Mouse (Mus musculus) C2C12 (cell line): ENCODE data around the gene Cops6. TPM values are rescaled to one million over a fixed set of nuclear protein-coding genes. Genes with fewer than 3 reads are reported as not detected.

Source experiments
- H3K27me3 ChIP-seq: one replicate; pipeline ENCODE4 v1.6.1; 2011; ENCODE audit not compliant: control insufficient read depth, insufficient read depth, insufficient read length
- H3K36me3 ChIP-seq: one replicate; pipeline ENCODE4 v1.6.1; 2011; ENCODE audit not compliant: control insufficient read depth, insufficient read depth
- H3K4me3 ChIP-seq: one replicate; pipeline ENCODE4 v1.5.1; 2011; ENCODE audit warnings: mild to moderate bottlenecking, control low read depth; ENCODE audit not compliant: poor library complexity, insufficient read depth, severe bottlenecking
- H3K79me2 ChIP-seq: one replicate; pipeline ENCODE4 v1.6.1; 2011; ENCODE audit not compliant: control insufficient read depth, insufficient read depth
- H3K79me3 ChIP-seq: one replicate; pipeline ENCODE4 v1.6.1; 2011; ENCODE audit warnings: low read depth, control low read depth
- H3ac ChIP-seq: one replicate; pipeline ENCODE3; 2011; ENCODE audit warnings: low read depth; ENCODE audit not compliant: control insufficient read depth, insufficient read length
- CEBPB ChIP-seq: IDR thresholded peaks from one replicate; pipeline ENCODE4 v1.6.1; 2011; ENCODE audit warnings: low read depth, mild to moderate bottlenecking, control low read depth, moderate library complexity
- CTCF ChIP-seq: IDR thresholded peaks from one replicate; pipeline ENCODE4 v1.5.1; 2011; ENCODE audit not compliant: control insufficient read depth, insufficient read depth, insufficient read length
- FOSL1 ChIP-seq: IDR thresholded peaks from one replicate; pipeline ENCODE4 v1.8.0; 2011; ENCODE audit warnings: mild to moderate bottlenecking, low read length; ENCODE audit not compliant: poor library complexity, insufficient read depth, severe bottlenecking
- MAX ChIP-seq: IDR thresholded peaks from one replicate; pipeline ENCODE4 v1.6.1; 2011; ENCODE audit warnings: mild to moderate bottlenecking, control low read depth
- MYOD1 ChIP-seq: IDR thresholded peaks from one replicate; pipeline ENCODE4 v1.6.1; 2011; ENCODE audit warnings: low read depth; ENCODE audit not compliant: control insufficient read depth, insufficient read length
- MYOG ChIP-seq: IDR thresholded peaks from one replicate; pipeline ENCODE4 v1.6.1; 2011; ENCODE audit not compliant: control insufficient read depth, insufficient read length; ENCODE audit errors: extremely low read depth
- USF1 ChIP-seq: IDR thresholded peaks from one replicate; pipeline ENCODE4 v1.6.1; 2011; ENCODE audit warnings: low read depth, mild to moderate bottlenecking, control low read depth, moderate library complexity
- microRNA-seq: library from miRNA; unstranded; fragments of <30 nt; microRNA quantifications from one replicate; pipeline ENCODE4, GENCODE M21; 2019; ENCODE audit warnings: borderline microRNAs expressed
- polyA plus RNA-seq: library from polyadenylated mRNA; unstranded; fragments of >200 nt; fragmentation: generic; extraction: Trizol; gene quantifications from one replicate; pipeline ENCODE4 v1.2.1, GENCODE M21; 2012; ENCODE audit warnings: missing spikeins

Gene Cops6
- polyA plus RNA-seq, 1 experiment, result 182 TPM

GRCm38 (mm10) chr5:138195463-138195862 lies 34.6 kb downstream of the Cops6 start:
- Histone ChIP-seq H3K27me3 (no peaks in the 10 kb centered on the region), H3ac (no peak overlapping the region), H3K79me3 (no peaks in the 10 kb centered on the region), H3K36me3 (peaks cover 14% of the 10 kb centered on the region), H3K4me3 (no peak overlapping the region), H3K79me2 (no peaks in the 10 kb centered on the region)
- TF ChIP-seq MYOD1 (no peak), CEBPB (no peak), MYOG (no peak), USF1 (no peak)

GRCm38 (mm10) chr5:138199576-138199975 lies 38.7 kb downstream of the Cops6 start:
- Histone ChIP-seq H3K27me3 (no peaks in the 10 kb centered on the region), H3K4me3 (no peak overlapping the region), H3K36me3 (no peaks in the 10 kb centered on the region), H3ac (no peak overlapping the region), H3K79me2 (no peaks in the 10 kb centered on the region), H3K79me3 (no peaks in the 10 kb centered on the region)
- TF ChIP-seq MYOD1 (no peak), MYOG (no peak), CTCF (no peak), FOSL1 (no peak), USF1 (no peak), CEBPB (no peak), MAX (no peak)

DNA sequence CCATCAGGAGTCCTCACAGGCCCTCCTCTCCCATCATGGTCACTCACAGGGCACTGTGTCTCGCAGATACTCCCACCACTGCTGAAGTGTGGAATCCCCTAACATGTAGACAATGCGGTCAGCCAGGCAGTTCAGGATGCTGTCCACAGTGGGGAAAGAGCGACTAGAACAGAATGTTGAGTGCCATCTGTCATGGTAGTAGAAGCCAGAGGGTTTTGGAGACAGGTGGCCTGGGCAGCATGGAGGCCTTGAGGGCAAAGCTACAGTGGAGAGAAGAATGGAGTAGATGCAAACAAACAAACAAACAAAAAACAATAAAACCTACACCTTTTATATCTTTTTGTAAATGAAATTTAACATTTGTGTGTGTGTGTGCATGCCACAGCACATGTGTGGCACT lies 41.2 kb downstream of the Cops6 start:
- Histone ChIP-seq H3ac (no peak overlapping the region), H3K27me3 (no peaks in the 10 kb centered on the region), H3K79me3 (no peaks in the 10 kb centered on the region), H3K79me2 (no peaks in the 10 kb centered on the region), H3K36me3 (no peaks in the 10 kb centered on the region), H3K4me3 (no peak overlapping the region)
- TF ChIP-seq CEBPB, result no peak
- no peak for TF ChIP-seq MYOG
- TF ChIP-seq FOSL1, result no peak
- TF ChIP-seq USF1, result no peak
- TF ChIP-seq MYOD1, result no peak
- TF ChIP-seq CTCF, result no peak

DNA sequence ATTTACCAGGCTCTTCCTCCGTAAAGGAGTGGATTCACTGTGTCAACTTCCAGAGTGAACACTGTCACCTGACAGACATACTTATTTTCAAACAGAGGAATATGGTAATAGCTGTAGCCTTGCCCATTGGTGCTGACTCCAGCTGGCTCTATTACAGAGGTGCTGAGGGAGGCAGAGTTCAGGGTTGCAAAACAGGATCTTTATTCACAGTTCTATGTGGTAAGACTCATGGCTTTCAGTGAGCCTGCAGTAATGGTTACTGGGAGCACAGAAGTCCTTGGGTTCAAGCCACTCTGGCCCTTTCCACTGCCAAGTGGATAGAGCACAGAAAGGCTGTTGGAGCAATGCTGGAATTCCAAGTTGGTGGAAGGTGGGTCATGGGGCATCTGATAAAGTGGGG lies 46.4 kb downstream of the Cops6 start:
- no peak for TF ChIP-seq MYOD1
- no peak for TF ChIP-seq CTCF
- no peak for TF ChIP-seq USF1
- TF ChIP-seq MYOG, result no peak
- no peak for TF ChIP-seq MAX
- TF ChIP-seq FOSL1, result no peak
- TF ChIP-seq CEBPB, result no peak
- no peaks in the 10 kb centered on the region for H3K79me2 ChIP-seq
- H3ac ChIP-seq, result no peak overlapping the region
- no peaks in the 10 kb centered on the region for H3K79me3 ChIP-seq
- H3K36me3 ChIP-seq, result no peaks in the 10 kb centered on the region
- no peak overlapping the region for H3K4me3 ChIP-seq
- H3K27me3 ChIP-seq, result no peaks in the 10 kb centered on the region

DNA sequence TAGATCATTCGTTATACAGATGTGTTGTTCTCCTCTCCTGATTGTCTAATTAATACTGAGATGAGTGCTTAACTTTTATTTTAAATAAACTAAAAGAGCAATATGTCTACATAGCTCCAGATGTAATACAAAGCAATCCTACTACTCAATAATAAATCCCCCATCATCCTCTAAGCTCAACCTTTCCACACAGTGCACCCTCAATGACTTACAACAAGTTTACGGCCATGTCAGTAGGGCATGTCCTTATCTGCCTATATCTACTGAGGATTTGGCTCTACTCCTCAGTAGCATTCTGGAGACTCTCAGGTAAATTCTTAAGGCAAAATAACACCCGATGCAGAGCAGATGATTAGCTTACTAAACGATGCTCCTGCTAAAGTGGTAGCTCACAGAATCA lies 47.0 kb downstream of the Cops6 start:
- TF ChIP-seq FOSL1, result no peak
- TF ChIP-seq MYOD1, result no peak
- TF ChIP-seq CTCF, result no peak
- no peak for TF ChIP-seq MYOG
- no peak for TF ChIP-seq USF1
- no peak for TF ChIP-seq MAX
- no peak for TF ChIP-seq CEBPB
- no peaks in the 10 kb centered on the region for H3K36me3 ChIP-seq
- H3ac ChIP-seq, result no peak overlapping the region
- no peak overlapping the region for H3K4me3 ChIP-seq
- H3K27me3 ChIP-seq, result no peaks in the 10 kb centered on the region
- no peaks in the 10 kb centered on the region for H3K79me2 ChIP-seq
- no peaks in the 10 kb centered on the region for H3K79me3 ChIP-seq

Small RNAs within 50 kb of the gene (microRNA-seq; reads per million reads assigned to microRNA genes)
- gene Mir106b (4,895 reads per million, percentile 93 among the genes with 10 or more reads in this experiment), gene Mir25 (560 reads per million, percentile 84 among the genes with 10 or more reads in this experiment), gene Mir93 (6,017 reads per million, percentile 94 among the genes with 10 or more reads in this experiment)

Other genes starting within 250 kb of the Cops6 start
- not detected for gene Cyp3a13, start 239.5 kb upstream of the Cops6 start, polyA plus RNA-seq
- gene Gjc3, start 198.0 kb upstream of the Cops6 start, polyA plus RNA-seq, result not detected
- gene Azgp1, start 179.6 kb upstream of the Cops6 start, polyA plus RNA-seq, result not detected
- not detected for gene Smok3a, start 139.8 kb upstream of the Cops6 start, polyA plus RNA-seq
- not detected for gene Smok3b, start 139.6 kb upstream of the Cops6 start, polyA plus RNA-seq
- not detected for gene Smok3c, start 107.9 kb upstream of the Cops6 start, polyA plus RNA-seq
- gene Zkscan1, start 76.0 kb upstream of the Cops6 start, polyA plus RNA-seq, result 3.7 TPM
- gene Zscan21, start 44.2 kb upstream of the Cops6 start, polyA plus RNA-seq, result 8.5 TPM
- 1.9 TPM for gene Zfp113, start 5.3 kb upstream of the Cops6 start, polyA plus RNA-seq
- 11.2 TPM for gene Ap4m1, start 10.9 kb downstream of the Cops6 start, polyA plus RNA-seq
- 208 TPM for gene Mcm7, start 11.4 kb downstream of the Cops6 start, polyA plus RNA-seq
- gene Taf6, start 26.4 kb downstream of the Cops6 start, polyA plus RNA-seq, result 58.1 TPM
- 23.0 TPM for gene Cnpy4, start 26.4 kb downstream of the Cops6 start, polyA plus RNA-seq
- gene Mblac1, start 33.2 kb downstream of the Cops6 start, polyA plus RNA-seq, result 2.5 TPM
- not detected for gene Nxpe5, start 64.8 kb downstream of the Cops6 start, polyA plus RNA-seq
- 72.8 TPM for gene Lamtor4, start 94.4 kb downstream of the Cops6 start, polyA plus RNA-seq
- gene BC037034, start 103.0 kb downstream of the Cops6 start, polyA plus RNA-seq, result 6.8 TPM
- 0.08 TPM for gene Gal3st4, start 111.8 kb downstream of the Cops6 start, polyA plus RNA-seq
- gene Gm43720, start 118.9 kb downstream of the Cops6 start, polyA plus RNA-seq, result not detected
- gene Gpc2, start 118.9 kb downstream of the Cops6 start, polyA plus RNA-seq, result 0.60 TPM
- 0.05 TPM for gene Stag3, start 119.2 kb downstream of the Cops6 start, polyA plus RNA-seq
- 0.19 TPM for gene Pvrig, start 180.9 kb downstream of the Cops6 start, polyA plus RNA-seq